Mouse (Mus musculus): ENCODE data around the gene Mdh2. TPM values are rescaled to one million over a fixed set of nuclear protein-coding genes. Genes with fewer than 3 reads are reported as not detected.

The Mdh2 gene
- total RNA-seq, 1 experiment from 2014 or later, result 121 TPM

- peak; percentile 72; the same call in 1 of the 2 replicates for ATAC-seq (replicated peaks; ENCODE audit: insufficient number of reproducible peaks, low FRiP score, low TSS enrichment, poor library complexity, severe bottlenecking)
Observed at GRCm38 (mm10) chr5:135763526-135763925, 14.8 kb upstream of the Mdh2 start.

- no peak for ATAC-seq (replicated peaks; ENCODE audit: insufficient number of reproducible peaks, low FRiP score, low TSS enrichment, poor library complexity, severe bottlenecking)
Observed at GRCm38 (mm10) chr5:135764971-135765370, 13.3 kb upstream of the Mdh2 start.

DNA sequence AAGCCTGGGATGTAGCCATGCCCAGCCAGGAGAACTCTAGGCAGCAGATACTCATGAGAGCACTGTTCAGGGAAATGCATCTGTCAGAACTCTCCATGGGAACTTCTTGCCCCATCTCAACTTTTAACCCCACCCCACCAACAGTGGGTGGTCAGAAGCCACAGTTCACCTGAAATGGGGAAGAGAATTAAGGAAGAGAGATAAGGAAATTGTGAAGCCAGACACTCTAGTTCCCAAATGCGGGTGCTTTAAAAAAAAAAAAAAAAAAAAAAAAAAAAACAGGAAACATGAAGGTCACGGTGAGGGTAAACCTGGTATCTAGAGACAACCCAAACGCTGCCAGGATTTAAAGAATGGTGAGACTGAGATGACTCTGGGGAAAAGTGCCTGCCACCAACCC is 5.8 kb upstream of the Mdh2 start:
- peak; percentile 49; the same call in 1 of the 2 replicates for ATAC-seq (replicated peaks; ENCODE audit: insufficient number of reproducible peaks, low FRiP score, low TSS enrichment, poor library complexity, severe bottlenecking)

DNA sequence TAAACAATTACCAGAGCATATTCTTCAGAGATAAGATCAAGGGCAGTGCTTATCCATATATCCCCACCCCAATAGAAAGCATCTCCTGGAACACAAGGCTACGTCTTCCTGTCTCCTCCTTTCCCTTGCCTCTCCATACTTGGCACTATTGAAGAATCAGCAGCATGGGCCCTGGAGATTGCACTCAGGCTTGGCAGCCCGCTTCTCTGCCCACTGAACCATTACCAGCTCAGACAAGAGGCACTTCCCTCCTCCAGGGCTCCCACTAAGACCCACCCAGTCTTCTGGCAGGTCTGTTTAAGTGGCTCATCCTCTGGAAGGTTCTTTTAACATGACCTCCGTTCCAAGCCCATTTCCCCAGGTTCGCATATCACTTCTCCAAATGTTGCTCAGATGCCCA is 1.7 kb upstream of the Mdh2 start:
- no peak for ATAC-seq (replicated peaks; ENCODE audit: insufficient number of reproducible peaks, low FRiP score, low TSS enrichment, poor library complexity, severe bottlenecking)

DNA sequence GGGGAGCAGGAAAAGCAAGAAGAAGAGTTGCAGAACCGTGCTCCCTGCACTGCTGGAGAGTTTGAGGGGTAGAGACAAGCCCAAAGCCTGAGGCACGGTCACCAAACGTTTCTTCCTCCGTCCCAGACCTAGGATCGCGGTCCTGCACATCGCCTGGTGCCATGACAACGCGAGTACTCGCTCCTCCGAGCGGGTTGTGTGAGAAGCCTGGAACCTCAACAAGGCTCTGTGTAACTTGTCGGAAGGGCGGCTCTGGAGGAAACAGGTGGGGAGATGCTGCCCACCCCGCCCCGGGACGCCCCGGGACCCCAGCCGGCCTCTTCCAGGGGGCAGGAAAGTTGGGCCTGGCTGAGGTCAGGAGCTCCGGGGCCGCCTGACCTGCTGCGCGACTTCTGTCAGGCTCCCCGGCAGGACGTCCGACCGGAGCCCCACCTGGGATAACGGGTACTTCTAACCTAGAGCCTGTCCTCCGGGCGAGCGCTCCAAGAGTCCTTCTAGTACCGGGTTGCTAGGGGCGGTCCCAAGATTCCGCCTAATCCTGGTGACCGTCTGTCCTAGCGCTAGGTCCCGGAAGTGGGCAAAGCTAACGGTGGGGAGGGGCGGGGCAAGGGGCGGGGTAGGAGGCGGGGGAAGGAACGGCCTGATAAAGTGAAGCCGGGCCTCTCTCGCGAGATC is 347 bp upstream of the Mdh2 start, which contains the start of gene Styxl1:
TSS of gene Styxl1 (minus strand) at position 590 of the 675 bp plus-strand sequence.
- no peak for ATAC-seq (replicated peaks; ENCODE audit: insufficient number of reproducible peaks, low FRiP score, low TSS enrichment, poor library complexity, severe bottlenecking)

- ATAC-seq (replicated peaks; ENCODE audit: insufficient number of reproducible peaks, low FRiP score, low TSS enrichment, poor library complexity, severe bottlenecking), result no peak
Observed at GRCm38 (mm10) chr5:135780331-135780730, 2.1 kb downstream of the Mdh2 start.

GRCm38 (mm10) chr5:135782901-135783300 is 4.6 kb downstream of the Mdh2 start:
- no peak for ATAC-seq (replicated peaks; ENCODE audit: insufficient number of reproducible peaks, low FRiP score, low TSS enrichment, poor library complexity, severe bottlenecking)

DNA sequence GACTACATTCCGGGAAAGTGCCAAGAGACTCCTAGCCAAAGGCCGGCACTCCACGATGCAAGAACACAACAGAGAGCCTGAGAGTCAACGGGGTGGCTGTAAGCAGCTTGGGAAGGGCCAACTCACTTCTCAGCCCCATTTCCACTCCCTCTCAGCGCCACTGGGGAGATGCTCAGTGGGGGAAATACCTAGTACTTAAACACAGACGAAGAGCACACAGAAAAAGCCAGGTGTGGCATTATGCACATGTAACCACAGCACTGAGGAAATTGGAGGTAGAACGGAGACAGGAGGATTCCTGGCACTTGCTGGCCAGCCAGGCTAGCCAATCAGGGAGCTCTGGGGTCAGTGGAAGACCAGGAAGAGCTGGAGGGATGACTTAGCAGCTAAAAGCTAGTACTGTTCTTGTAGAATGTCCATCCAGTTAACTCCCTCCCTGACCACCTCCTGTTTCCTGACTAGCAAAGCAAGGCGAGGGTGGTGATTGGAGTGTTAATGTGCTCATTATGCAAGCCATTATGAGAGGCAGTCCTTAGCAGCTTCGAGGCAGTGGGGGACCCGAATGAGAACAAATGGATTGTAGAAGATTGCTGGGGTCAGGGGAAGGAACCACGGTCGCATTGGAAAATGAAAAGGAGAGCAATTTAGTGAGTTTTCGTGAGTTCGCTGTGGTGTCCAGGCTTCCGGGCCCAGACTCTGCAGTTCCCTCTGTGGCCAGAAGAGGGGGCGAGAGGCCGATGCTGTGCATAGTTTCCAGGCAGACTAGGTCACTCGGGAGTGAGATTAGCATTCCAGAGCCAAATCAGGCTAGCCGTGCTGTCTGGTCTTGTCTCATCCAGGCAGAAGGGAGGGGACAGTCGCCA is 15.9 kb downstream of the Mdh2 start:
- ATAC-seq (replicated peaks; ENCODE audit: insufficient number of reproducible peaks, low FRiP score, low TSS enrichment, poor library complexity, severe bottlenecking), result peak; percentile 90

GRCm38 (mm10) chr5:135794859-135795181 is 16.5 kb downstream of the Mdh2 start:
- no peak for ATAC-seq (replicated peaks; ENCODE audit: insufficient number of reproducible peaks, low FRiP score, low TSS enrichment, poor library complexity, severe bottlenecking)

- no peak for ATAC-seq (replicated peaks; ENCODE audit: insufficient number of reproducible peaks, low FRiP score, low TSS enrichment, poor library complexity, severe bottlenecking)
Observed at GRCm38 (mm10) chr5:135799746-135800145, 21.5 kb downstream of the Mdh2 start.

DNA sequence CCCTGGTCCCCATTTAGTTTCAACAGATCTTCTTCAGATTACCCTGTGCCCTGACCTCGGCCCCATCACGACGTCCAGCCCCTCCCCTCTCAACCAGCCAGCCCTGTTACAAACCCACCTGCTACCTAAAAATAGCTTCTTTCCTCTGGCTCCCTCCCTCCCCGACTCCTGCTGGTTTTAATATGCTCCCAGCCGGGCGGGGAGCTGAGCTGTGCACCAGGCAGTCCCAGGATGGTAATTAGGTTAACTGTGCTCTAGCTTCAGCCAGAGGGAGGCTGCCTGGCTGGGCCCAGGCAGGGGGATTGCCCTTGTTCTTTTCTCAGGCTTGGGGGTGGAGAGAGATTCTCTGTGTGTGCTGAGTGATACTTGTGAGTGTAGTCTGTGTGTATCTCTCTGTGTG is 22.6 kb downstream of the Mdh2 start:
- no peak for ATAC-seq (replicated peaks; ENCODE audit: insufficient number of reproducible peaks, low FRiP score, low TSS enrichment, poor library complexity, severe bottlenecking)

DNA sequence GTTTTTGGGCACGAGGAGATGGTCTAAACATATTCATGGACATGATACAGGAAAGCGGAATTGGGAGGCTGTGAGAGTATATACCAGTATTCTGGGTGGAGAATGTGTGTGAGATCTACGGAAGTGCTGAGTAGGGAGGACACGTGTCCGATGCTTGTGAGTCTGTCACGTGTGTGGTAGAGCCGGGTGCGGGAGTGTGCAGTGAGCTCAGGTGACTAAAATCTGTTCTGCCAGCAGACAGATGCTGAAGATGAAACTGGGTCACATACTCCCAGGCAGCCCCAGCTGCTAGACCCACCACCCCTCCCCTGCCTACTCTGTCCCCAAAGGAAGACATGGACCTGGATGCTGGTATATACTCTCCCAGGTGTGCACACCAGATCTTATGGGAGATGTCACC is 24.4 kb downstream of the Mdh2 start:
- ATAC-seq (replicated peaks; ENCODE audit: insufficient number of reproducible peaks, low FRiP score, low TSS enrichment, poor library complexity, severe bottlenecking), result no peak

DNA sequence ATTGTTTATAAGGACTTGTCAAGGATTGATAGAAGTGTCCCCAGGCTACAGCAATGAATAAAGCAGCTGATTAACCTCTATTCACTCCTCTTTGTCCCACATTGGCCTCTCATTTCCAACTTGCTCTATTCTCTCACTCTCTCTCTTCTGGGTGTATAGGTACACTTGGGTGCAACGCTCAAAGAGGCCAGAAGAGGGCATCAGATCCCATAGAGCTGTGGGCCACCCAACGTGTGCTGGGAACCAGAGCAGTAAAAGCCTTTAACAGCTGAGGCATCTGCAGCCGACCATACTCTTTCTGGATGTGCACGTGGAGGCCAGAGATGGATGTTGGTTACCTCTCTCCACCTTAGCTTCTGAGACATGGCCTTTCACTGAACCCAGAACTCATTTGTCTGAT is 24.9 kb downstream of the Mdh2 start:
- ATAC-seq (replicated peaks; ENCODE audit: insufficient number of reproducible peaks, low FRiP score, low TSS enrichment, poor library complexity, severe bottlenecking), result no peak

GRCm38 (mm10) chr5:135803676-135804075 is 25.4 kb downstream of the Mdh2 start:
- no peak for ATAC-seq (replicated peaks; ENCODE audit: insufficient number of reproducible peaks, low FRiP score, low TSS enrichment, poor library complexity, severe bottlenecking)

DNA sequence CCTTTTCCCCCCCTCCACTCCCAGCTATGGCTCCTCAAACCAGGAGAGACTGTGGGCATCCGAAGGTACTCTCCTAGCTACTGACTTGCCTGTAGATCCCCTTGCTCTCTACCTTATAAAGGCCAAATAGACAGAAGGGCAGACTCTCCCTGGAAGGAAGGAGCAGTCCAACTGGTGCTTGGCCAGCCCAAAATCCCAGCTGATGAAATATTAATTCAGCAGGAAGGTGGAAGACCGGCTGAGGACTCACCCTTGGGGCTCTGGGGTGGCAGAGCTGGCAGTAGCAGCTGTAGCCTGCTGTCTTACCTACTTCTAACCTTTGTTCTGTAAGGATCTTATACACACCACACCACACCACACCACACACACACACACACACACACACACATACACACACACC is 26.5 kb downstream of the Mdh2 start:
- no peak for ATAC-seq (replicated peaks; ENCODE audit: insufficient number of reproducible peaks, low FRiP score, low TSS enrichment, poor library complexity, severe bottlenecking)

- peak; percentile 98 for ATAC-seq (replicated peaks; ENCODE audit: insufficient number of reproducible peaks, low FRiP score, low TSS enrichment, poor library complexity, severe bottlenecking)
Observed at GRCm38 (mm10) chr5:135806555-135807262, 28.4 kb downstream of the Mdh2 start, which contains the start of gene Srrm3. Gene Srrm3, plus strand, starts transcription at chr5:135806890.

GRCm38 (mm10) chr5:135807263-135807637 is 29.0 kb downstream of the Mdh2 start:
- no peak for ATAC-seq (replicated peaks; ENCODE audit: insufficient number of reproducible peaks, low FRiP score, low TSS enrichment, poor library complexity, severe bottlenecking)

DNA sequence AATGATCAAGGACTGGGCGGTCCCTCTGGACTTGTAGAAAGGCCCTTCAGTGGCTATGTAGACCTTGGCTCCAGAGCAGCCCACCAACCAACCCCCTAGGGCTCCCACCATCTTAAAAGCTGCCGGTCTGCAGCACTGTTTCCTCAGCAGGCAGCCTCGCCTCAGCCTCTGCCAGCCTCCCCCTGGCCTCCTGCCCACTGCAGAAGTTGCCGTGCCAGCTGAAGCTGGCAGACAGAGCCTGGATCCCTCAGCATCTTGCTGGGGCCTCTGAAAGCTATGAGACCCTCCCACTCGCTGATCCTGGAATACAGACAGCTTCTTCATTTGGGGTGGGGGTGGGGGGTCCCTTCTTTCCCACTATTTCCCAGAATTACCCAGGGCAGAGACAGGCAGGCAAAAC is 34.7 kb downstream of the Mdh2 start:
- no peak for ATAC-seq (replicated peaks; ENCODE audit: insufficient number of reproducible peaks, low FRiP score, low TSS enrichment, poor library complexity, severe bottlenecking)

DNA sequence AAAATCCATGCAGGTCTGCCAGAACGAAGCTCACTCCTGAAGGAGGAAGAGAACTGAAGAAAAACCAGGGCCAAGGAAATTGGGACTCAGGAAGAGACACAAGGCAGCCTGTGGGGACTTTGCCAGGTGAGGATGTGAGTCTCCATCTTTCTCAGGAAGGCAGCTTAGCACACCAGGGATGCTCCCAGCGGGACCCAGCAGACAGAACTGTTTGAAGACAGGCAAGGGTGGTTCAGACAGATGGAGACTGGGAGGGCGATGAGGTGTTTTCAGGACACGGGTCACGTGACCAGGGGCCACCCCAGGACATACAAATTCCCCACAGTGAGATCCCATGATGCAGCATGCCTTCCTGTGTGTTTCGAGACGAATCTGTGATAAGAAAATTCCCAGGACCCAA is 40.2 kb downstream of the Mdh2 start:
- ATAC-seq (replicated peaks; ENCODE audit: insufficient number of reproducible peaks, low FRiP score, low TSS enrichment, poor library complexity, severe bottlenecking), result no peak

Measured in monocyte, adult 5-6 weeks (primary cell).